Mouse (Mus musculus) mouse embryonic stem cell (cell line): ENCODE measurements around the gene Gabpb2.
"Not testable (repeated sequence)": the region's sequence is repeated elsewhere in the genome, so short reads cannot be mapped to it uniquely, and the experiment has no call there.

Experiments
- in situ Hi-C, 2 experiments: fragments of 300-500 bp; cut with MboI; formaldehyde crosslinking; loops; 1 replicate in 1 of 2; 3 replicates in 1 of 2; pipeline ENCODE4 v1.14.3; 2019 to 2020; ENCODE audit warnings: low sequenced_read_pairs in 2 of 2, low pct_unique_long_range_greater_than_20kb in 1 of 2, mixed read lengths in 1 of 2; ENCODE audit not compliant: unreplicated experiment in 1 of 2

Gabpb2 gene

GRCm38 (mm10) chr3:95233303-95233980 lies 15.7 kb upstream of the Gabpb2 start:
- in situ Hi-C loops = no loop called here

GRCm38 (mm10) chr3:95232771-95233170 lies 15.1 kb upstream of the Gabpb2 start:
- in situ Hi-C loops = no loop called here

GRCm38 (mm10) chr3:95231298-95232221 lies 13.8 kb upstream of the Gabpb2 start, which contains the start of gene Mllt11:
Gene Mllt11, minus strand, starts transcription at chr3:95232171.
- in situ Hi-C loops = no loop called here

- in situ Hi-C loops = no loop called here
These were observed 13.0 kb upstream of the Gabpb2 start for GRCm38 (mm10) chr3:95230495-95231297.

GRCm38 (mm10) chr3:95229781-95230494 lies 12.2 kb upstream of the Gabpb2 start:
- in situ Hi-C loops = no loop called here

- in situ Hi-C loops = no loop called here
These were observed 11.4 kb upstream of the Gabpb2 start for GRCm38 (mm10) chr3:95228894-95229780.

- in situ Hi-C loops = no loop called here
These were observed 10.6 kb upstream of the Gabpb2 start, which contains the start of gene Cdc42se1 for GRCm38 (mm10) chr3:95228148-95228893. Gene Cdc42se1, plus strand, starts transcription at chr3:95228732.

- in situ Hi-C loops = no loop called here
These were observed 9.5 kb upstream of the Gabpb2 start for GRCm38 (mm10) chr3:95227214-95227613.

GRCm38 (mm10) chr3:95224295-95224694 lies 6.6 kb upstream of the Gabpb2 start:
- in situ Hi-C loops = no loop called here

- in situ Hi-C loops = no loop called here
These were observed 5.3 kb upstream of the Gabpb2 start for GRCm38 (mm10) chr3:95223041-95223440.

GRCm38 (mm10) chr3:95218466-95219137 lies 886 bp upstream of the Gabpb2 start:
- in situ Hi-C loops = no loop called here

- in situ Hi-C loops = no loop called here
These were observed 961 bp downstream of the Gabpb2 start for GRCm38 (mm10) chr3:95216655-95217254.

GRCm38 (mm10) chr3:95213609-95213975 lies 4.1 kb downstream of the Gabpb2 start:
- in situ Hi-C loops = no loop called here

GRCm38 (mm10) chr3:95212889-95213608 lies 4.7 kb downstream of the Gabpb2 start:
- in situ Hi-C loops = not testable (repeated sequence)

GRCm38 (mm10) chr3:95210585-95210984 lies 7.1 kb downstream of the Gabpb2 start:
- in situ Hi-C loops = no loop called here
